ENCODE assay signal across 13 mouse cellular contexts in genomic region chr12:88900014-88900727, GRCm38 (mm10).
DNase-seq lines count a peak whose midpoint lies in the region; ATAC-seq and TF ChIP-seq lines count a peak whose summit lies in the region.
"Had no signal": no experiment of that assay in that cellular context is flagged by ENCODE, and none has a peak within 500 bp of the region (broad histone marks: within the 10 kb centered on the region; RNA-seq: fewer than 3 reads in every experiment).

No protein-coding gene starts in this region.

- H3K4me1 ChIP-seq in kidney, postnatal 0 days (replicated peaks; ENCODE audit: insufficient read depth, low read length): no peaks in the 10 kb centered on the region
- peaks cover 22% of the 10 kb centered on the region for H3K4me1 ChIP-seq in forebrain, embryonic 15.5 days
- H3K4me1 ChIP-seq: kidney, embryonic 15.5 days had no signal

- 44% methylated on average over 7 of the region's 7 CpGs for WGBS in kidney, postnatal 0 days
- 32% methylated on average over 7 of the region's 7 CpGs for WGBS in forebrain, embryonic 15.5 days

- H3K27me3 ChIP-seq in kidney, postnatal 0 days (ENCODE audit: insufficient read depth, low read length): no peaks in the 10 kb centered on the region
- H3K27me3 ChIP-seq in forebrain, embryonic 15.5 days: no peaks in the 10 kb centered on the region
- H3K27me3 ChIP-seq: kidney, embryonic 15.5 days had no signal

- no peak overlapping the region for H3K27ac ChIP-seq in kidney, postnatal 0 days
- peak overlapping the region; percentile 46 for H3K27ac ChIP-seq in forebrain, embryonic 15.5 days (replicated peaks)
- H3K27ac ChIP-seq: gastrocnemius, adult 2 months; heart, adult 2 months; kidney, embryonic 15.5 days; layer of hippocampus, adult 2 months had no signal

- H3K4me2 ChIP-seq in kidney, postnatal 0 days (ENCODE audit: low read length): no peak overlapping the region
- H3K4me2 ChIP-seq in forebrain, embryonic 15.5 days (replicated peaks): no peak overlapping the region
- H3K4me2 ChIP-seq: kidney, embryonic 15.5 days had no signal

- no peaks in the 10 kb centered on the region for H3K9me3 ChIP-seq in kidney, postnatal 0 days (replicated peaks; ENCODE audit: low read length)
- no peaks in the 10 kb centered on the region for H3K9me3 ChIP-seq in forebrain, embryonic 15.5 days
- H3K9me3 ChIP-seq: kidney, embryonic 15.5 days had no signal

- no peak for ATAC-seq in kidney, postnatal 0 days (replicated peaks; ENCODE audit: low FRiP score, low read depth)
- peak; percentile 56 for ATAC-seq in forebrain, embryonic 15.5 days (replicated peaks)

- TF ChIP-seq CTCF in kidney, postnatal 0 days (IDR thresholded peaks at IDR 0.05; ENCODE audit: low read depth): no peak

- H3K4me3 ChIP-seq in kidney, postnatal 0 days (replicated peaks; ENCODE audit: low read depth, low read length): no peak overlapping the region
- no peak overlapping the region for H3K4me3 ChIP-seq in forebrain, embryonic 15.5 days
- H3K4me3 ChIP-seq: gastrocnemius, adult 2 months; heart, adult 2 months; kidney, embryonic 15.5 days; layer of hippocampus, adult 2 months had no signal

- peak; percentile 0 for DNase-seq in kidney, postnatal 0 days (ENCODE audit: low spot score)
- DNase-seq in kidney, adult 18-20 months: no peak
- DNase-seq in hindlimb bud, embryonic 11.5 days (ENCODE audit: extremely low spot score, low read depth, low spot score): peak; percentile 3
- DNase-seq in retina, embryonic 14.5 days (ENCODE audit: low spot score): peak; percentile 32
- DNase-seq in right cerebral cortex, postnatal 10 days (ENCODE audit: low spot score in 2 of 2): no peak
- no peak for DNase-seq in testis, postnatal 10 days (ENCODE audit: low spot score)
- DNase-seq: adrenal gland, postnatal 10 days; gastrocnemius, adult 2 months; heart, adult 2 months; lung, adult 2 months had no signal

- no peaks in the 10 kb centered on the region for H3K36me3 ChIP-seq in kidney, postnatal 0 days (ENCODE audit: insufficient read depth, low read length)
- H3K36me3 ChIP-seq in forebrain, embryonic 15.5 days: no peaks in the 10 kb centered on the region
- H3K36me3 ChIP-seq: kidney, embryonic 15.5 days had no signal

- H3K9ac ChIP-seq in kidney, postnatal 0 days (ENCODE audit: low read depth, low read length): no peak overlapping the region
- H3K9ac ChIP-seq in forebrain, embryonic 15.5 days (replicated peaks): no peak overlapping the region
- H3K9ac ChIP-seq: kidney, embryonic 15.5 days had no signal

Comparison
In these comparisons a context has a peak if more than half of its experiments do, and no peak if none do; other contexts are left out.
1. DNase-seq: peak in kidney, postnatal 0 days (single experiment), hindlimb bud, embryonic 11.5 days (single experiment) and retina, embryonic 14.5 days (single experiment); none in kidney, adult 18-20 months (single experiment), right cerebral cortex, postnatal 10 days (0 of 2) and testis, postnatal 10 days (single experiment).